Mouse (Mus musculus): ENCODE measurements at regions not wholly inside any gene's neighbourhood (a gene's known extent, or its start where the extent isn't known, plus 50 kb on each side); places are given as distances from the start of the nearest gene placed in this dataset.

GRCm38 (mm10) chr15:68719486-68719885 is 2218.8 kb upstream of the Lrrc6 start:
- ATAC-seq (ENCODE audit: insufficient number of reproducible peaks, insufficient read depth, low FRiP score, low TSS enrichment, low read depth): no peak
- no peak overlapping the region for H3K9ac ChIP-seq
- WGBS: 72% methylated on average over 12 of the region's 12 CpGs

GRCm38 (mm10) chr15:68714337-68714736 is 2213.6 kb upstream of the Lrrc6 start:
- no peak for ATAC-seq (ENCODE audit: insufficient number of reproducible peaks, insufficient read depth, low FRiP score, low TSS enrichment, low read depth)
- 81% methylated on average over 4 of the region's 4 CpGs for WGBS
- no peak overlapping the region for H3K4me2 ChIP-seq

More at GRCm38 (mm10) chr15:68719486-68719885, 2218.8 kb upstream of the Lrrc6 start:
- Histone ChIP-seq H3K9me3 (no peaks in the 10 kb centered on the region), H3K27me3 (no peaks in the 10 kb centered on the region), H3K4me1 (no peaks in the 10 kb centered on the region), H3K4me3 (no peak overlapping the region), H3K4me2 (no peak overlapping the region), H3K36me3 (no peaks in the 10 kb centered on the region), H3K27ac (no peak overlapping the region)

DNA sequence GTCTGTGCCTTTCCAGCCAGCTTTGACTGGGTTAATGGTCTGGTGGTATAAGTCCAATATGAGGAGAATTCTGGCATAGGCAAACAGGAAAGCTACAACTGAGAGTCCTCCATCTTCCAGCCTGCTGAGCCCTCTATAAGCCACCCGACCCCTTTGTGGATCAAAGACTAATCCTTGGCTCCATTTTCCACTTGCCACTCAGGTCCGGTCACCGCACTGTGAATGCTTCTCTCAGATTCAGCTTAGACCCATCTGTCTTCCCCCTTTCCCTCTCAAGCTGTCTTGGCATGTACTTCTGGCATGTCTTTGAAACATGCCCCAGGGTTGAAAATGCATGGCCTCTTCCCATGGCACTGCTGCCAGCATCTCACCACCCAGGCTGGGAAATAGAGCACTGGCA is 2206.6 kb upstream of the Lrrc6 start:
- 74% methylated on average over 3 of the region's 3 CpGs for WGBS
- no peaks in the 10 kb centered on the region for H3K4me1 ChIP-seq
- H3K36me3 ChIP-seq: no peaks in the 10 kb centered on the region
- no peak for ATAC-seq (ENCODE audit: insufficient number of reproducible peaks, insufficient read depth, low FRiP score, low TSS enrichment, low read depth)
- H3K9ac ChIP-seq: no peak overlapping the region
- H3K4me2 ChIP-seq: no peak overlapping the region
- no peak overlapping the region for H3K4me3 ChIP-seq
- H3K27me3 ChIP-seq: no peaks in the 10 kb centered on the region
- no peaks in the 10 kb centered on the region for H3K9me3 ChIP-seq
- H3K27ac ChIP-seq: no peak overlapping the region

More at GRCm38 (mm10) chr15:68714337-68714736, 2213.6 kb upstream of the Lrrc6 start:
- H3K9ac ChIP-seq: no peak overlapping the region
- no peaks in the 10 kb centered on the region for H3K9me3 ChIP-seq
- H3K36me3 ChIP-seq: no peaks in the 10 kb centered on the region
- H3K27me3 ChIP-seq: no peaks in the 10 kb centered on the region
- H3K4me1 ChIP-seq: no peaks in the 10 kb centered on the region
- H3K27ac ChIP-seq: no peak overlapping the region
- H3K4me3 ChIP-seq: no peak overlapping the region

GRCm38 (mm10) chr15:68695041-68695650 is 2194.4 kb upstream of the Lrrc6 start:
- H3K27me3 ChIP-seq: no peaks in the 10 kb centered on the region
- H3K9me3 ChIP-seq: no peaks in the 10 kb centered on the region
- ATAC-seq (ENCODE audit: insufficient number of reproducible peaks, insufficient read depth, low FRiP score, low TSS enrichment, low read depth): no peak
- no peak overlapping the region for H3K9ac ChIP-seq
- H3K27ac ChIP-seq: no peak overlapping the region
- no peak overlapping the region for H3K4me2 ChIP-seq
- WGBS: 43% methylated on average over 5 of the region's 5 CpGs
- H3K4me1 ChIP-seq: peaks cover 3% of the 10 kb centered on the region; the same call in 1 of the 2 replicates
- no peaks in the 10 kb centered on the region for H3K36me3 ChIP-seq
- H3K4me3 ChIP-seq: no peak overlapping the region

- Histone ChIP-seq H3K4me2 (no peak overlapping the region), H3K27me3 (no peaks in the 10 kb centered on the region), H3K9me3 (no peaks in the 10 kb centered on the region), H3K27ac (no peak overlapping the region), H3K4me3 (no peak overlapping the region), H3K9ac (no peak overlapping the region), H3K36me3 (no peaks in the 10 kb centered on the region), H3K4me1 (no peaks in the 10 kb centered on the region)
- no peak for ATAC-seq (ENCODE audit: insufficient number of reproducible peaks, insufficient read depth, low FRiP score, low TSS enrichment, low read depth)
- 84% methylated on average over 1 of the region's 1 CpGs for WGBS
These were observed 2166.8 kb upstream of the Lrrc6 start for GRCm38 (mm10) chr15:68667462-68667861.

- Histone ChIP-seq H3K9me3 (no peaks in the 10 kb centered on the region), H3K4me2 (no peak overlapping the region)
- no peak for ATAC-seq (ENCODE audit: insufficient number of reproducible peaks, insufficient read depth, low FRiP score, low TSS enrichment, low read depth)
These were observed 2164.6 kb upstream of the Lrrc6 start for GRCm38 (mm10) chr15:68665331-68665730.

GRCm38 (mm10) chr15:68656722-68657121 is 2156.0 kb upstream of the Lrrc6 start:
- 19% methylated on average over 6 of the region's 6 CpGs for WGBS

More at GRCm38 (mm10) chr15:68665331-68665730, 2164.6 kb upstream of the Lrrc6 start:
- H3K4me1 ChIP-seq: no peaks in the 10 kb centered on the region
- no peak overlapping the region for H3K9ac ChIP-seq
- H3K27me3 ChIP-seq: no peaks in the 10 kb centered on the region
- no peak overlapping the region for H3K4me3 ChIP-seq
- H3K27ac ChIP-seq: no peak overlapping the region
- H3K36me3 ChIP-seq: no peaks in the 10 kb centered on the region

DNA sequence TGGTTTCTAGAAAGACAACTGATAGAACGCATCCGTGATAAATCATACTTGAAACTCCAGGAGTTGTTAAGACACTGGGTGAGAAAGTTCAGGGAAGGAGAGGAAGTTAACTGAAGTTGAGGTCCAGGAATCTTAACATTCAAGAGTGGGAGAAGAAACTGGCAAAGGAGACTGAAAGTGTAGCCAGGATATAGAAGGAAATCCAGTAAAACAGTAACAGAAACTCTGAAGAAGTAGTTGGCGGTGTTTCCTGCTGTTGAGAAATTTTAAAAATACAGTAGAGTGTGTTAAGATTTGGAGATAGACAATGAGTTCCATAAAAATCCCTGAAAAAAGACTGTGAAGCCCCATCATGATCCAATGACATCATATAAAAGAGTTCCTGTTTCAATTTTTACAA is 2154.3 kb upstream of the Lrrc6 start:
- Histone ChIP-seq H3K36me3 (no peaks in the 10 kb centered on the region), H3K9ac (no peak overlapping the region), H3K9me3 (no peaks in the 10 kb centered on the region), H3K4me2 (no peak overlapping the region), H3K27me3 (no peaks in the 10 kb centered on the region), H3K27ac (no peak overlapping the region), H3K4me1 (no peaks in the 10 kb centered on the region), H3K4me3 (no peak overlapping the region)
- WGBS: 88% methylated on average over 3 of the region's 3 CpGs
- no peak for ATAC-seq (ENCODE audit: insufficient number of reproducible peaks, insufficient read depth, low FRiP score, low TSS enrichment, low read depth)

More at GRCm38 (mm10) chr15:68656722-68657121, 2156.0 kb upstream of the Lrrc6 start:
- no peak for ATAC-seq (ENCODE audit: insufficient number of reproducible peaks, insufficient read depth, low FRiP score, low TSS enrichment, low read depth)
- H3K9me3 ChIP-seq: no peaks in the 10 kb centered on the region
- H3K36me3 ChIP-seq: no peaks in the 10 kb centered on the region
- no peaks in the 10 kb centered on the region for H3K27me3 ChIP-seq
- no peak overlapping the region for H3K4me2 ChIP-seq
- H3K9ac ChIP-seq: no peak overlapping the region
- H3K4me1 ChIP-seq: no peaks in the 10 kb centered on the region
- H3K4me3 ChIP-seq: no peak overlapping the region
- H3K27ac ChIP-seq: no peak overlapping the region

DNA sequence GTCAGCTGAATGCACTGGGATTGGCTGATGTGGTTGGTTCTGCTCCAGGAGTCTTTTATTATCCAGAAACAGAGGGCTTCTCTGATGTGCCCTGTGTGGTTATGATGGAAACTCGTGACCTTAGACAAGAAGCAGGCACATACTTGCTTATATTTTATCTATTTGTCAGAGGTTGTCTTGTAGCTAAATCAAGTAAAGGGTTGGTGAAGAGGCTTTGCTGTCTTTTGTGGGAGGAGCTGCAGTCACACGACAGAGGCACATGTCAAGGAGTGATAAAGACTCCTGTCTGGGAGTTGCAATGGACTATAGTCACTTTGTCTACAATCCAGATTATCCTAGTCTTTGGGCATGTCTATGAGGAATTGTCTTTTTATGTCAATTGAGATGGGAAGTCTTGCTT is 2149.9 kb upstream of the Lrrc6 start:
- Histone ChIP-seq H3K9ac (no peak overlapping the region), H3K4me2 (no peak overlapping the region), H3K4me3 (no peak overlapping the region), H3K27ac (no peak overlapping the region), H3K27me3 (no peaks in the 10 kb centered on the region), H3K36me3 (no peaks in the 10 kb centered on the region), H3K4me1 (peaks cover 8% of the 10 kb centered on the region; the same call in 1 of the 2 replicates), H3K9me3 (no peaks in the 10 kb centered on the region)
- ATAC-seq (ENCODE audit: insufficient number of reproducible peaks, insufficient read depth, low FRiP score, low TSS enrichment, low read depth): no peak
- 62% methylated on average over 2 of the region's 2 CpGs for WGBS

DNA sequence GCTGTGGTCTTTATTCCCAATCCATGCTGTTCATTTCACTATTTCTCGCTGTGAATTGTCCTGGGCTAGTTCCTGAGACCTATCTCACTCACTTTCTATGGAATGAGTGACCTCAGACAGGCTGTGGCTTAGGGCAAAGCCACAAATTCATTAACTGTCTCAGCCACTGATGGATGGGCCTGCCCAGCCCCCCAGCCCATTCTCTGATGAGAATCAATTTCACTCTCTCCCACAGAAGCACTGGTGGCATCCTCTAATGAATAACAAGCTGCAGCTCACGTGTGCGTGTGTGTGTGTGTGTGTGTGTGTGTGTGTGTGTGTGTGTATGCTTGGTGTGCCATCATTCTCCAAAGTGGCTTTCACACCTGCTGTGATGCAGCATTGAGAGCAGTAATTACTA is 2149.3 kb upstream of the Lrrc6 start:
- no peak overlapping the region for H3K4me2 ChIP-seq
- no peak overlapping the region for H3K4me3 ChIP-seq
- H3K9ac ChIP-seq: no peak overlapping the region
- H3K27me3 ChIP-seq: no peaks in the 10 kb centered on the region
- WGBS: 66% methylated on average over 3 of the region's 3 CpGs
- H3K9me3 ChIP-seq: no peaks in the 10 kb centered on the region
- H3K27ac ChIP-seq: no peak overlapping the region
- peaks cover 8% of the 10 kb centered on the region; the same call in 1 of the 2 replicates for H3K4me1 ChIP-seq
- no peaks in the 10 kb centered on the region for H3K36me3 ChIP-seq
- no peak for ATAC-seq (ENCODE audit: insufficient number of reproducible peaks, insufficient read depth, low FRiP score, low TSS enrichment, low read depth)

GRCm38 (mm10) chr15:68646865-68647264 is 2146.2 kb upstream of the Lrrc6 start:
- no peak overlapping the region for H3K27ac ChIP-seq
- peaks cover 8% of the 10 kb centered on the region; the same call in 1 of the 2 replicates for H3K4me1 ChIP-seq
- no peak overlapping the region for H3K4me3 ChIP-seq
- H3K9ac ChIP-seq: no peak overlapping the region
- H3K4me2 ChIP-seq: no peak overlapping the region
- H3K27me3 ChIP-seq: no peaks in the 10 kb centered on the region
- 50% methylated on average over 3 of the region's 3 CpGs for WGBS
- H3K36me3 ChIP-seq: no peaks in the 10 kb centered on the region
- no peaks in the 10 kb centered on the region for H3K9me3 ChIP-seq
- no peak for ATAC-seq (ENCODE audit: insufficient number of reproducible peaks, insufficient read depth, low FRiP score, low TSS enrichment, low read depth)

DNA sequence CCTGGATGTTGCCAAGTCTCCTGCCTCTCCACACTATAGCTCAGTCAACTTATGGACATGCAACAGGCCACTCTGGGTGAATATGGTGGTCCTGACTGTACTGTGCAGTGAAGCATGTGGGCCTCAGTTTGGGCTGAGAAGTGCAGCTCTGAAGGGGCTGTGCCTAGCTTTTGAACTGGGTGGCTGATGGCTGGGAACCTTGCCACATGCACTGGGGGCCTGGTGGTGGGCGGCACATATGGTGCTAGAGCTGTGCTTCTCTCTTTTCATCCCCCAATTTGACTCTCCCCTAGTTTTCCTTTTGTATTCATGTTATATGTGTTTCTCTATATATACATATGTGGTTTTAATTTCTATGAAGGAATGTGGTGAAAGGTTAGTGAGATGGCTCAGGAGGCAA is 2144.2 kb upstream of the Lrrc6 start:
- Histone ChIP-seq H3K4me3 (no peak overlapping the region), H3K36me3 (no peaks in the 10 kb centered on the region), H3K4me1 (peaks cover 8% of the 10 kb centered on the region; the same call in 1 of the 2 replicates), H3K27me3 (no peaks in the 10 kb centered on the region), H3K27ac (no peak overlapping the region), H3K9ac (no peak overlapping the region), H3K4me2 (no peak overlapping the region), H3K9me3 (no peaks in the 10 kb centered on the region)
- no peak for ATAC-seq (ENCODE audit: insufficient number of reproducible peaks, insufficient read depth, low FRiP score, low TSS enrichment, low read depth)
- 78% methylated on average over 1 of the region's 1 CpGs for WGBS
